Mouse (Mus musculus) heart, adult 2 months (tissue): ENCODE measurements around the gene Trdn.

ENCODE experiments used
- CTCF ChIP-seq: fragments of 200-600 bp; IDR thresholded peaks from 2 replicates; pipeline ENCODE4 v1.8.1; 2022; ENCODE audit warnings: antibody characterized with exemption, mild to moderate bottlenecking, moderate library complexity
- POLR2A ChIP-seq: fragments of 200-500 bp; IDR thresholded peaks from 2 replicates; pipeline ENCODE4 v1.6.1; 2011; ENCODE audit warnings: mild to moderate bottlenecking, low read depth, low read length, control low read depth; ENCODE audit not compliant: insufficient read depth

- no peak for TF ChIP-seq CTCF
- TF ChIP-seq POLR2A: peak; percentile 59
Measured at GRCm38 (mm10) chr10:33082961-33083626, 2.7 kb downstream of the Trdn start.
